Mouse (Mus musculus): ENCODE measurements around the gene Inpp5b.
"Not testable (repeated sequence)": the region's sequence is repeated elsewhere in the genome, so short reads cannot be mapped to it uniquely, and the experiment has no call there.

The Inpp5b gene

DNA sequence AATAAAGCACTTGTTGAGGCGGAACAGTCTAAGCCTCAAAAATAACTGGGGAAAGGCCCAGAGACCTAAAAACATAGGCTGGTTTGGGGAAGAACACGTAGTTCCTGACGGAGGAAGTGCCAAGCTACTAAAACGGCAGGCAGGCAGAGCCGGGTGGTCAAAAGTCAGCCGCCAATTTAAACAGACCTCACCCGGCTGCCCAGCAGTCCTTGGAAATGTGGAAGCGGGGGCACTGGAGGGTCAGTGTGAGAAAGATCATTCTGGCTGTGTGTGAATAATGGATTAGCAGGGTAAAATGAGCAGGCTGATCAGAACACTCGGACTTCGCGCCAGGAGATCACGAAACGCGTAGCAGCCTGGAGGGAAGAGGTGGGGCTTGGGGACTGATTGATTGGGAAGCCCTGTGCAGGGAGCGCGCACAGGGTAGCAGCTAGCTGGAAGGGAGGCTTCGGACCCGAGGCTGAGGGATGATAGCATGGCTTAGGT lies 31.6 kb upstream of the Inpp5b start:
- peak in 1 of 2 experiments; percentile 47 for DNase-seq (ENCODE audit: low spot score in 2 of 2)

DNA sequence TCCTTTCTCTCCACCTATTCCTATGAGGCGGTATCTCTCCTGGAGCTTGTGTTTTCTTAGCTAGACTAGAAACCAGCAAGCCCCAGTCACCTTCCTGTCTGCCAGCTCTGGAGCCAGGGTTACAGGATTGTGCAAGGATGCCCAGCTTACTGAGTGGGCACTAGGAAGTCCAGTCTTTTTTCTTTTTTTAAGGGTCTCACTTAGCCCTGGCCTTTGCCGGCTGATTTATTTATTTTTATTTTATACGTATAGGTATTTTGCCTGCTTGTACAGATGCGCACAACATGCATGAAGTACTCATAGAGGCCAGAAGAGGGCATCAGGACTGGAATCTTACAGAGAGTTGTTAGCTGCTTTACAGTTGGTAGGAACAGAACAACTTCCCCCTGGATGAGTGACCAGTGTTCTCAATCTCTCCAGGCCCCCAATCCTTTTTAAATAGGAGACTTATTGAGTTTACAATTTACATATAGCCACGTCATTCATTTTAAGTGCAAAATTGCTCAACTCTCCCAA lies 30.8 kb upstream of the Inpp5b start:
- peak; percentile 56 to 60 for DNase-seq (ENCODE audit: low spot score in 2 of 2)

DNA sequence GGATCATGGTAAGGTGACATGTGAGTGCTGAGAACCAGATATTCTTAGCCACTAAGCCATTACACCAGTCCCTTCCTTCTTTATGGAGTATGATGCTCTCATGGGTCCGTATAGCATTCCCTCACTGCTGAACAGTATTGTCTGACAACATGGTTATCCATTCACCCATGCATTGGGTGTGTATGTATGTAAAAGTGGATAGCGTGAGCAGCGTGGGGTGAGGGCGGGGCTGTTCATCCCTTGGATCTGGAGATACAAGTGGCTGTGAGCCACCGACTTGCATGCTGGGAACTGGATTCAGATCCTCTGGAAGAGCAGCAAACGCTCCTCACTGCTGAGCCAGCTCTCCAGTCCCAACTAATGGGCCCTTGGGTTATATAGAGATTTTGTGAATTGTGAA lies 29.0 kb upstream of the Inpp5b start:
- DNase-seq (ENCODE audit: low spot score in 2 of 2) = no peak

DNA sequence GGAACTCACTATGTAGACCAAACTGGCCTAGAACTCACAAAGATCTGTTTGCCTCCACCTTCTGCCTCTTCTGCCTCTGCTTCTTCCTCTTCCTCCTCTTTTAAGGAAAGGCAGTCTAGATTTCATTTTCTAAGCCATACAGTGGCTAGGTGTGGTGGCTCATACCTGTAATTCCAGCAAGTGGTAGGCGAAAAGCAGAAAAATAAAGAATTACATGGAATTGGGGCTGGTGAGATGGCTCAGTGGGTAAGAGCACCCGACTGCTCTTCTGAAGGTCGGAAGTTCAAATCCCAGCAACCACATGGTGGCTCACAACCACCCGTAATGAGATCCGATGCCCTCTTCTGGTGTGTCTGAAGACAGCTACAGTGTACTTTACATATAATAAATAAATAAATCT lies 27.8 kb upstream of the Inpp5b start:
- DNase-seq (ENCODE audit: low spot score in 2 of 2) = not testable (repeated sequence)

DNA sequence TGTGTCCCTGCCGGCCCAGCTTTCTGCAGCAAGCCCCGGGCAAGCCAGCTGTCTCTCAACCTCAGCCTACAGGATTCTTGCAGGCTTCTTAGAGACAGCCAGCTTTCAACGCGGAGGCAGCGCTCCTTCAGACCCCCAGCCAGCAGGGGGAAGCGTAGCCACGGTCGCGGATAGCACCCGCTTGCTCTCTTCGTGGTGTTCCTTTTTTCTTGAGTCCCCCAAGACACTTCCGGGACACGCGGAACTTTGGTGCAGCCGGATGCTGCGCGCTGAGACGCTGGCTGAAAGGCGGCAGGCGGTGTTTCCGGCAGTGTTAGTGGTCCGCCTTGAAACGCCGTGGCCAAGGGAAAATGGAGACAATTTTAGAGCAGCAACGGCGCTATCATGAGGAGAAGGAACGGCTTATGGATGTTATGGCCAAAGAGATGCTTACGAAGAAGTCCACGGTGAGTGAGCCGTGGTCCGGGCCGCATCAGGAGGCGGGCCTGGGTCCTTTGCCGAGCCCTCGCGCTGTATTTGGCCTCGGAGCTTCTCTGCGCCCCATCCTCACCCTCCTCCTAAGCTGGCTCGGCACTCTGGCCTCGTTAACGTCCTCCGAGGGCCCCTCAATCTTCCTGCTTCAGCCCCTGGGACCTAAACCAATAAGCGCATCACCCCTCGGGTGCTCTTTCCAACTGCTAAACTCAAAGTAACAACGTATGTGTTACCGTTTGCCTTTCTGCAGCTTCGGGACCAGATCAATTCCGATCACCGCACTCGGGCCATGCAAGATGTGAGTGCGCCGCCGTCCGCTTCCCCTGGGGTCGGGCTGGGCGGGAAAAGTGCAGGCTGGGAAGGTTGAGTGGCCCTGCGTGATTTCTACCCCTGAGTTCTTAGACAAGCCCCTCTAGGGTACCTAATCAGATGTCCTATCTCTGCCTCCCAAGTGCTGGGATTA lies 26.8 kb upstream of the Inpp5b start, which contains the start of gene Sf3a3:
TSS of gene Sf3a3 (plus strand) at position 232 of the 937 bp plus-strand sequence.
- peak; percentile 96 to 97 for DNase-seq (ENCODE audit: low spot score in 2 of 2)

DNA sequence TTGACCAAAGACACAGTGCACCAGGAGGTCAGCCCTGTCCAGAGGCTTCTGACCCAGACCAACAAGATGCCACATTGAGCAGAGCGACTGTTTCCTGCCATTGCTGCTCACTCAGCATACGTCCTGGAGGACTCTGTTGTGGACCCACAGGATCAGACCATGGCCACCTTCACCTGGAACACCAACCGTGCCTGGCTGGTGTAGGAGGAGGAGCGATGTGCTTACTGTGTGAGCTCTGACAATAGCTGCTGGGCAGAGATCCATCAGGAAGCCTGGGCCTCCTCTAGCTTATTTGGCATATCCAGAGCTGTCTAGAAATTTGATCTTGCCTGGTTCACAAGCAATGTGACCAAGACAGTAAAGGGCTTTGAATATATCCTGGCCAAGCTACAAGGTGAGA lies 22.5 kb upstream of the Inpp5b start:
- no peak for DNase-seq (ENCODE audit: low spot score in 2 of 2)

DNA sequence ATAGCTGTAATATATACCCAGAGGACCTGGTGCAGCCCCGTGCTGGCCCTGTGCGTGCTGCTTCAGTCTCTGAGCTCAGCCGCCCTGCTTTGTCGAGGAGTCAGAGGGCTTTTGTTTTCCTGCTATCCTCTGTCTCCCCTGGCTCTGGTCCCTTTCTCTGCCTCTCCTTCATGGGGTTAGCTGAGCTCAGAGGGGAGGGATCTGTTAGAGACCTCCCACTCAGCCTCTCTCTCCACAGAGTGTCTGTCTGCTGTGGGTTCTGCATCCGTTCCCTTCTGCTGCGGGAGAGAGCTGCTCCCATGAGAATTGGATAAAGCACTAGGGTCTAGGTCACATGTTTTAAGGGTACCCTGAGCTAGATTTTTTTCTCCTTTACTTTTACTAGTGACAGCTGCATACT lies 15.5 kb upstream of the Inpp5b start:
- no peak for DNase-seq (ENCODE audit: low spot score in 2 of 2)

DNA sequence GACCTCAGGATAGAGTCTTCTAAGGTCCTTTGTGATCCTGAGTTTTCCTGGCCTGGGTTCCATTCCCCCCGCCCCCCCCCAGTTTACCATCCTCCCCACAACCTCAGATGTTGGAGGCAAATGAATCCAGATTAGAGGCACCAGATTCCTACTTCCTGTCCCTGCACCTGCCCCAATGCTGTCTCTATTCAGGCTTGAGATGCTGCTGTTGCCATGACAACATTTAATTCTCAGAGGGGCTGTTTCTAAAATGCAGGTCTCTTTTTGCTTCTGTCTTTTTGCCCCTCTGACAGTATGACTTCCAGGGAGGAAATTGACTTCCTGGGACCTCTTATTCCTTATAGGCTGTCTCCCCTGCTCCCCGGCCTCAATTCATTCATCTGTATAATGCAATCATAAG lies 4.7 kb upstream of the Inpp5b start:
- no peak for DNase-seq (ENCODE audit: low spot score in 2 of 2)

DNA sequence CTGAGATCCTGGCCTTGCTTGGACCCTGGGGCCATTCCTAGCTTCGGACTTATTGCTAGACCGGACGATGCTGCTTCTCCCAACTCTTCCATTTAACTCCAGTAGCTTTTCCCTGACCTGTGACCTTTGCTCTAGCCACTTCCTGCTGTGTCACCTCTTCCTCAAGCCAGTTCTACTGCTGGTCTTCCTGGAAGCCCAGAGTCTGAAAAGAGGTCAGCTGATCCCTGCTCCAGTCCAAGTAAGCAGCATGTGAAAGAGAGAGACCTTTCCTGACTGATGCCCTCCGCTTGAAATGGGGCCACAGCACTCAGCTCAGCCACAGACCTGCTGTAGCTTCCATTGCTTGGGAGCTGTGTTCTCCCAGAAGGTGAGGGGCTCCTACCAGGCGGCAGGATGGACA lies 4.2 kb upstream of the Inpp5b start:
- DNase-seq (ENCODE audit: low spot score in 2 of 2) = no peak

DNA sequence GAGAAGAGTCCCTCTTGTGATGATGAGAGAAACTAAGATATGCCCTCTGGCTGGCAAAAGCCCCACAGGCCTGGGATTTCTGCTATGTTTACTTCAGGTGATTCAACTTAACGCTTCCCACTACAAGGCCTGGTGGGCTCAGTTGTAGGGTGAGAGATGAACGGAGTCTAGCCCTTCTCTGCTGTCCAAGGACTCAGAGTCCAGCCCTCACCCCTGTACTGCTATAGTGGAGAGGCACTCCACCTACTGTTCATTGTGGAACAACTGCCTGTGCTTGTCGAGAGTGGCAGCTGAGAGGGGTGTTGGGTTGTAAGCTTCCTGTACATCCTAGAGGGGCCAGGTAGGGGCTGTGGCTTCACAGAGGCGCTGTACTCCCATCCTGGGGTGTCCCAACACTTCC lies 3.6 kb upstream of the Inpp5b start:
- DNase-seq (ENCODE audit: low spot score in 2 of 2) = no peak

DNA sequence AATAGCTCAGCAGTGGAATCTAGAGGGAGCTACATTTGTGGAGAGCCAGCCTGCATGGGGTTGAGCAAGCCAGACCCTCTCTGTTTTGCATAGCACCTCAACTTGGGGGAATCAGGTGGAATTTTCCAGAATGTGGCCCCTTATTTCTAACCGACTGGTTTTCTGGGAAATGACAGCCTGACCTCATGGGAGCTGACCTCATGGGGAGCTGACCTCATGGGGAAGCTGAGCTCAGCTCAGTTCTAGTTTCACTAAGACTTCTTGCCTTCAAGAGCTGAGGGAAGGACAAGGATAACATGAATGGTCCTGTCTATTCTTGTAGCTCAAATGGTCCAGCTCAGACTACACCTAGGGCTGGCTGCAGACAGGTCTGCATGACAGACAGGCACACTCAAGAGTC lies 2.9 kb upstream of the Inpp5b start:
- no peak for DNase-seq (ENCODE audit: low spot score in 2 of 2)

DNA sequence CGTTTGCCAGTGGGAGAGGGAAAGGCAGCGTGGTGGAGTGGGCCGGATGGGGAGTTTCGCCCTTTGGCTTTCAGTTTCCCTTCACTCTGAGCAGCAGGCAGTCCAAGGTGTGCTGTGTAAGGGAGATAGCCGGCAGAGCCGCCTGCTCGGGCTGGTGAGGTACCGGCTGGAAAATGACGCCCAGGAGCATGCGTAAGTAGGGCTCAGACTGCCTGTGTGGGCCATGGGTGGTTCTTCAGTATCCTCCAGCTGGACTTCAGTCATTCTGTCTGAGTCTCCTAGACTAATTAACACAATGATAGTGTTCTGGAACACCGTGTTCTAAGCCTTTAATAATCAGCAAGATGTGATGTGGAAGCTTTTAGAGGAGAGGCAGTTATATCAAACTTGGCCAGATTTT lies 1.2 kb downstream of the Inpp5b start:
- DNase-seq (ENCODE audit: low spot score in 2 of 2) = no peak

DNA sequence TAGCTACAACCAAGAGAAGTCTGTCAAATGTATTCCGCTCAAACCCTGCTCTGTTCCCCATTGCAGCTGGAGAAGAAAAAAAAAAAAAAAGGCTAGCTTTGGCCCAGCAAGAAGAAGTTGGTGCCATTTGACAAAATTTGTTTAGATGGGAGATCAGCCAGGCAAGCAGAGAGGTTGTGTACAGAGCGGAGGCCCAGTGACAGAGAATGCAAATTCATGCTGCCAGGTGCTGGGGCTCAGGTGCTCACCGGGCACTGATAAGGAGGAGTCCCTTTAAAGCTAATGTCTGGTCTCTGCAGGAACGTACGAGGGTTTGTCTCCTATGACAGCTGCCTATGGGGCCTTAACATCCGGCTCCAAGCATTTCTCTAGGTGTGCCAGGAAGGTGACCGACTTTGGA lies 4.9 kb downstream of the Inpp5b start:
- DNase-seq (ENCODE audit: low spot score in 2 of 2) = no peak

DNA sequence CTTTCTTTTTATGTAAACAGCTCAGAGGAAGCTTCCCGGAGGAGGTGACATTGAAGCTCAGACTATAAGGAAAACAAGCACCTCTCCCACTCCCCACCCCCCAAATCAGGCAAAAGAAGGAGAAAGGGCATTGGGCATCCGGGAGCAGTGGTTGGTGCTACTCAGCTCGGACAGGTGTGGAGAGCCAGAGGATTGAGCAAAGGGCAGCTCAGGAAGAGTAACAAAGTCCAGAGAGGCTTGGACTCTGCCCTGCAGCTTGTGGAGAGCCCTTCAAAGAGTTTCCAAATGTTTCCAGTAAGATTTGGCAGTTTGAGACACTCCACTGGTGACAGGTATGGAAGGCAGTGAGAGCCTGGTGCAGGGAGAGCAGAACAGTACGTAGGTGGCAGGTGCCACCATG lies 6.2 kb downstream of the Inpp5b start:
- DNase-seq (ENCODE audit: low spot score in 2 of 2) = no peak

DNA sequence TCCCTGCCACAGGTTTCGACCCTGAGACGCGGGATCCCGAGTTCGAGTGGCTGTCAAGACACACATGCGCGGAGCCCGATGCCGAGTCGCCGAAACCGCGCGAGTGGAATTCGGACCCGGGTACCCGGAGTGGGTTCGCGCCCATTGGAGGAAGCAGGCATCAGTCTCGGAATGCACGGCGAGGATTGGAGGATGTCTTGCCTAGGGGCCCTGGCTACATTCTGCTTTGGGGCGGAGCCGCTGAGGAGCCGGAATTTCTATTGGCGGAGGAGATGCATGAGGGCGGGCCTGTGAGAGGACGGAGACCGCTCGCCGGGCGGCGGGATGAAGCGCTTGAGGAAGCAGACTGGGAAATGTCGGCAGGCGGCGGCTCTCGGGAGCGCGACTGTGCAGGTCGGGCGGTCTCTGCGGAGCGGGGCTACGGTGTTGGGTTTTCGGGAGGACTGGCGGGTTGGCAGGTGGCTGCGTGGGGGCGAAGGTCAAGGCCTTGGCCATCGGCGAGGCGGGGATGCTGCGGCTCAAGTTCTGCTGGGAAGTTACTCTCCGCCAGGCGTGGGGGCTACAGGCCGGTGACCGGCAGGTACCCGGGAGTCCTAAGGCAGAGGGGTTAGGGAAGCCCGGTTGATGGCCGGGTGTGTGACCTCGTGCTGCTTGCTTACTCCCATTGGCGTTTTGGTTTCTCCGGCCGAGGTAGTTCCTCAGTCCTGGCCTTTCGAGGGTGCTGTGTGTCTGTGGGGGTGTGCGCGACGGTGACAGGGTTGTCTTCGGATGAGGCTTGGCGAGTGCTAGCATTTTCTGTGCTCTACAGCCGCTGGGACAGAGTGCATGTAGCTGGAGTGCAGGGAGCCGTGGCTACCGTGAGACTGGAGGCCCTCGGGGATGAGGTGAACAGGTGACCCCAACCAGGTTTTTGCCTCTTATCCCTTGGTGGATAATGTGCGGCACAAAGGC lies 9.9 kb downstream of the Inpp5b start:
- DNase-seq (ENCODE audit: low spot score in 2 of 2) = peak; percentile 99

DNA sequence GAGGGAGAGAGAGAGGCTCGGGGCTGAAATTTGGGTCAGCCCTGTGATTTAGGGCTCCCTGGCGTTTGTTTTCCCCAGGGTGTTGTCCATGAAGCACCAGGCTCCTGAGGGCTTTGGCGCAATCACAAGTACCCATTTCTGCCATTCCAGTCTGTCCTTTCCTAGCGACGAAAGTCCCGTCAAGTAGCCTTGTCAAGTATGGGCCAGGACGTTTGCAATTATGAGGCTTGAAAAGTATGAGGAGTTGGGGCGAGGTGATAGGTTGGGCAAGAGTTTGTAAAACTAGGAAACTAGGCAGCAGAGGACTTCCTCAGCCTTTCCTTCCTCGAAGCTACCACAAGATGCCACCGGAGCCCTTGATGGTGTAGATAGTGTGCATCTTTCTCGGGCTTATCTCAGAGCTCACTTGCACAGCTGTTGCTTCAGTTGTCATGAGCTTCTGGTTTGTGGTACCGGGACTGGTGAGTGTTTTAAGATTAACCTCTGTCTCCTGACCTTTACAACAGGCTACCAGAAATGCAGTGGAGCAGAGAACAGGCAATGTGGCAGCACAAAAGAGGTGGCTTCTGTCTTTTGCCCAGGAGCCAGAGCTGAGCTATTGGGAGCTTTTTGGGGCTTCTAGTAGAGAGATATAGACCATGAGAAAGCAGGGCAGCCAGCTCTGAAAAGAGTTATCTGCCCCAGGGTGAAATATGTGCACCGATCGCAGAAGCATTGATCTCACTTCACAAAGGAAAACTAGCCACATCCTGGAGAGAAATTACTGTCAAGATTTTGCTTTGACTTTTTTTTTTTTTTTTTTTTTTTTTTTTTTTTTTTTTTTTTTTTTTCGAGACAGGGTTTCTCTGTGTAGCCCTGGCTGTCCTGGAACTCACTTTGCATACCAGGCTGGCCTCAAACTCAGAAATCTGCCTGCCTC lies 10.9 kb downstream of the Inpp5b start:
- DNase-seq (ENCODE audit: low spot score in 2 of 2) = no peak

DNA sequence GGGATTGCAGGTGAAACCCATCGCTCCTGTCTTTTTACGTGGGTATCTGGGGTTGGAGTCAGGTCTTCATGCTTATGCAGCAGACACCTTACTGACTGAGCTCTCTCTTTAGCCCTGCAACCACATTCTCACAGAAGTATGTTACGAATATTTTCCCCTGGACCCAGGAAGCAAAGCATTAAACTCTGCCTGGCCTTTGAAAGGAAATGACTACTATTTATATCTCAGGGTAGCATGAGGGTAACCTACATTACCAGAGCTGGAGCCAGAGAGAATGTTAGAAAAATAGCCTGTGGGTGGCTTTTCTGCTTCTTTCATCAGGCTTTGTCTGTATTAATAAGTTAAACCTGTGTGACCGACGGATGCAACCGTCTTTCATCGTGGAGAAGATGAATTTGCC lies 13.9 kb downstream of the Inpp5b start:
- DNase-seq (ENCODE audit: low spot score in 2 of 2) = no peak

DNA sequence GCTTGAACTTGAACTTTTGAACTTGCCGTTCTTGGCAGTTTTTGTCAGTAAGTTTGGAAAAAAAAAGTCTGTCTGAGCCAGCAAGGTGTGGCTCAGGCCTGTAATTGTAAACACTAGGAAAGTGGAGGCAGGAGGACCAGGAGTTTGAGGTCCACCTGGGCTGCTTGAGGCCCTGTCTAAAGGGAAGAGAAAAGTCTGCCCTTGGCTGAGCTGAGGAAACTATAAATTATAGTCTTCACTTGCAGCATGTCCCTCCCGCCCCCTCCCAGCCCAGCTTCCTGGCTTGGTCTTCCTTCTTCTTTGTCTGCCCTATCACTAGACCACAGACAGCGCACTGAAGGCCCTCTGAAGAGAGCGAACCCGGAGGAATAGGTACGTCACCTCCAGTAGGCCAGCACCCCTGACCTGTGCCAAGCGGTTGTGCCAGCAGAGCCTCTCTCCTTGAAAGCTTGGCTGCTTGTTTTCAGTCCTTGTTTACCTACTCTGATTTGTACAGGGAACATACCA lies 17.7 kb downstream of the Inpp5b start:
- no peak for DNase-seq (ENCODE audit: low spot score in 2 of 2)

DNA sequence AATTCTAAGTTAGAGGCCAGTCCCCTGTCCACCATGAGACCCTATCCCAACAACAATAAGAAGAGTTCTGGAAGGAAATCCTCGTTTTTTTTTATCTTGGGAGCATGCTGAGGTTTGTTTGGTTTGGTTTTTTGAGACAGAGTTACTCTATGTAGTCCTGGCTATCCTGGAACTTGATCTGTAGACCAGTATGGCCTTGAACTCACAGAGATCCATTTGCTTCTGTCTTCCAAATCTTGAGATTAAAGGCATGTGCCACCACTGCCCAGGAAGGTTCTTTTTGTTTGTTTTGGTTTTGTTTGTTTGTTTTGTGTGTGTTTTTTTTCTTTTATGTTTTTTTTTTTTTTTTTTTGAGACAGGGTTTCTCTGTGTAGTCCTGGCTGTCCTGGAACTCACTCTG lies 19.6 kb downstream of the Inpp5b start:
- DNase-seq (ENCODE audit: low spot score in 2 of 2) = no peak

DNA sequence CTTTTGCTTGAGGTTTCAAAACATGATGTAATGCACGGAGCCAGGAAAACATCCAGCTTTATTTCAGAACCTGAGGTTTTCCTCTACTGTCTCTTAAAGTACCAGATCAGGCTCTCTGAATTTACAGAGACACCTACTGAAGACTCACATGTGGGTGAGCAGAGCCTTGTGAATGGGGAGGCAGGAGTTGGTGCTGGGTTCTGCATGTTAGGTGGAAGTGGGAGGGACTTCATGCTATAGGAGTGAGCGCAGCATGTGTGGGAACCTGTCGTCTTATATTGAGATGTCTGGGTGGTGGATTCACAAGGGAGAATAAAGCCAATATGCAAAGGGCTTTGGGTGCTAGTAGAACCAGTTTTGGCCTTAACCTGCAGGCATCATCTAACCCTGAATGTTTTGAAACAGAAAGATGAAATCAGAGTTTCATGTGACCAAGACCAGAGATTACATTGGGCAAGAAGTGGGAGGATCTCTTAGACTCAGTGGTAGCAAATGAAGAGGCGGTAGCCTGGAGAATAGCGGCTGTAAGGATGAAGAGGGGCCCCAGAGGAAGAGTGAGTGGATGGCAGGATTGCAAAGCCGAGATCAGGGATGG lies 21.3 kb downstream of the Inpp5b start:
- no peak for DNase-seq (ENCODE audit: low spot score in 2 of 2)

Measured in right cerebral cortex, postnatal 10 days (tissue).